Mouse (Mus musculus): ENCODE measurements around the gene Ece1. TPM values are rescaled to one million over a fixed set of nuclear protein-coding genes. Genes with fewer than 3 reads are reported as not detected.

Ece1 gene
- total and polyA plus RNA-seq, 2 experiments from 2014 or later: 23.0 to 40.0 TPM

GRCm38 (mm10) chr4:137952840-137953239 is 90.8 kb downstream of the Ece1 start:
- Histone ChIP-seq H3K9me3 (ENCODE audit: low read length) (no peaks in the 10 kb centered on the region), H3K27me3 (ENCODE audit: insufficient read depth, low read length) (no peaks in the 10 kb centered on the region), H3K4me2 (ENCODE audit: low read depth, low read length) (no peak overlapping the region), H3K4me1 (ENCODE audit: insufficient read depth, low read length) (no peaks in the 10 kb centered on the region), H3K9ac (replicated peaks; ENCODE audit: low read length) (no peak overlapping the region), H3K27ac (no peak overlapping the region), H3K4me3 (ENCODE audit: low read length) (no peak overlapping the region), H3K36me3 (ENCODE audit: insufficient read depth, low read length) (peaks cover 18% of the 10 kb centered on the region)
- ATAC-seq (no peak), DNase-seq (ENCODE audit: low spot score) (peak; percentile 89)
- peak; percentile 92 for TF ChIP-seq CTCF (IDR thresholded peaks at IDR 0.05; ENCODE audit: low read depth)
- 22% methylated on average over 4 of the region's 4 CpGs for WGBS

- no peak for TF ChIP-seq CTCF (IDR thresholded peaks at IDR 0.05; ENCODE audit: low read depth)
- 92% methylated on average over 2 of the region's 2 CpGs for WGBS
These were observed 92.1 kb downstream of the Ece1 start for GRCm38 (mm10) chr4:137954184-137954583.

GRCm38 (mm10) chr4:137954926-137955396 is 92.9 kb downstream of the Ece1 start:
- peak; percentile 54 for TF ChIP-seq CTCF (IDR thresholded peaks at IDR 0.05; ENCODE audit: low read depth)
- no peaks in the 10 kb centered on the region for H3K4me1 ChIP-seq (ENCODE audit: insufficient read depth, low read length)
- no peak overlapping the region for H3K27ac ChIP-seq
- DNase-seq (ENCODE audit: low spot score) (no peak), ATAC-seq (no peak)
- H3K9me3 ChIP-seq (ENCODE audit: low read length): 0 out of 2 replicates have a peak, but pooled peaks cover 2% of the 10 kb centered on the region
- H3K4me3 ChIP-seq (ENCODE audit: low read length): no peak overlapping the region
- no peak overlapping the region for H3K4me2 ChIP-seq (ENCODE audit: low read depth, low read length)
- peaks cover 22% of the 10 kb centered on the region; the same call in 1 of the 2 replicates for H3K36me3 ChIP-seq (ENCODE audit: insufficient read depth, low read length)
- WGBS: 82% methylated on average over 8 of the region's 8 CpGs
- H3K27me3 ChIP-seq (ENCODE audit: insufficient read depth, low read length): no peaks in the 10 kb centered on the region
- H3K9ac ChIP-seq (replicated peaks; ENCODE audit: low read length): no peak overlapping the region

More at GRCm38 (mm10) chr4:137954184-137954583, 92.1 kb downstream of the Ece1 start:
- Histone ChIP-seq H3K9ac (replicated peaks; ENCODE audit: low read length) (no peak overlapping the region), H3K27ac (no peak overlapping the region), H3K36me3 (ENCODE audit: insufficient read depth, low read length) (peaks cover 15% of the 10 kb centered on the region; the same call in 1 of the 2 replicates), H3K4me2 (ENCODE audit: low read depth, low read length) (no peak overlapping the region), H3K4me3 (ENCODE audit: low read length) (no peak overlapping the region), H3K9me3 (ENCODE audit: low read length) (no peaks in the 10 kb centered on the region), H3K4me1 (ENCODE audit: insufficient read depth, low read length) (no peaks in the 10 kb centered on the region), H3K27me3 (ENCODE audit: insufficient read depth, low read length) (no peaks in the 10 kb centered on the region)
- ATAC-seq (no peak), DNase-seq (ENCODE audit: low spot score) (no peak)

GRCm38 (mm10) chr4:137956260-137956659 is 94.2 kb downstream of the Ece1 start:
- no peak overlapping the region for H3K4me2 ChIP-seq (ENCODE audit: low read depth, low read length)
- no peak overlapping the region for H3K9ac ChIP-seq (replicated peaks; ENCODE audit: low read length)
- peaks cover 22% of the 10 kb centered on the region; the same call in 1 of the 2 replicates for H3K36me3 ChIP-seq (ENCODE audit: insufficient read depth, low read length)
- no peaks in the 10 kb centered on the region for H3K27me3 ChIP-seq (ENCODE audit: insufficient read depth, low read length)
- WGBS: 97% methylated on average over 15 of the region's 15 CpGs
- DNase-seq (ENCODE audit: low spot score): no peak
- H3K4me3 ChIP-seq (ENCODE audit: low read length): no peak overlapping the region
- ATAC-seq: no peak
- no peak overlapping the region for H3K27ac ChIP-seq
- 0 out of 2 replicates have a peak, but pooled peaks cover 2% of the 10 kb centered on the region for H3K9me3 ChIP-seq (ENCODE audit: low read length)
- H3K4me1 ChIP-seq (ENCODE audit: insufficient read depth, low read length): no peaks in the 10 kb centered on the region
- no peak for TF ChIP-seq CTCF (IDR thresholded peaks at IDR 0.05; ENCODE audit: low read depth)

GRCm38 (mm10) chr4:137959889-137960665 is 98.0 kb downstream of the Ece1 start:
- 0 out of 2 replicates have a peak, but pooled peaks cover 2% of the 10 kb centered on the region for H3K9me3 ChIP-seq (ENCODE audit: low read length)
- no peak overlapping the region for H3K4me2 ChIP-seq (ENCODE audit: low read depth, low read length)
- H3K4me3 ChIP-seq (ENCODE audit: low read length): no peak overlapping the region
- H3K36me3 ChIP-seq (ENCODE audit: insufficient read depth, low read length): peaks cover 34% of the 10 kb centered on the region; the same call in 1 of the 2 replicates
- no peak overlapping the region for H3K27ac ChIP-seq
- no peak overlapping the region for H3K9ac ChIP-seq (replicated peaks; ENCODE audit: low read length)
- TF ChIP-seq CTCF (IDR thresholded peaks at IDR 0.05; ENCODE audit: low read depth): peak; percentile 60
- 0 out of 2 replicates have a peak, but pooled peaks cover 2% of the 10 kb centered on the region for H3K4me1 ChIP-seq (ENCODE audit: insufficient read depth, low read length)
- WGBS: 70% methylated on average over 13 of the region's 13 CpGs
- ATAC-seq (no peak), DNase-seq (ENCODE audit: low spot score) (no peak)
- H3K27me3 ChIP-seq (ENCODE audit: insufficient read depth, low read length): no peaks in the 10 kb centered on the region

GRCm38 (mm10) chr4:137960757-137961156 is 98.7 kb downstream of the Ece1 start:
- ATAC-seq (no peak), DNase-seq (ENCODE audit: low spot score) (no peak)
- 0 out of 2 replicates have a peak, but pooled peaks cover 2% of the 10 kb centered on the region for H3K9me3 ChIP-seq (ENCODE audit: low read length)
- H3K27me3 ChIP-seq (ENCODE audit: insufficient read depth, low read length): no peaks in the 10 kb centered on the region
- WGBS: 70% methylated on average over 11 of the region's 11 CpGs
- H3K4me3 ChIP-seq (ENCODE audit: low read length): no peak overlapping the region
- H3K9ac ChIP-seq (replicated peaks; ENCODE audit: low read length): no peak overlapping the region
- peaks cover 33% of the 10 kb centered on the region; the same call in 1 of the 2 replicates for H3K36me3 ChIP-seq (ENCODE audit: insufficient read depth, low read length)
- no peak overlapping the region for H3K4me2 ChIP-seq (ENCODE audit: low read depth, low read length)
- no peak overlapping the region for H3K27ac ChIP-seq
- 0 out of 2 replicates have a peak, but pooled peaks cover 2% of the 10 kb centered on the region for H3K4me1 ChIP-seq (ENCODE audit: insufficient read depth, low read length)
- TF ChIP-seq CTCF (IDR thresholded peaks at IDR 0.05; ENCODE audit: low read depth): no peak
